Mouse (Mus musculus) forebrain, embryonic 14.5 days (tissue): ENCODE measurements around the gene Olfml2a. TPM values are rescaled to one million over a fixed set of nuclear protein-coding genes. Genes with fewer than 3 reads are reported as not detected.
A peak's percentile ranks its signal among the peaks of the same experiment; 100 is the strongest.

Experiments
- ATAC-seq: fragments of 200-750 bp; cut with Nextera tagmentation; 2 replicates; pipeline ENCODE4 v1.8.0; 2017; ENCODE audit warnings: mild to moderate bottlenecking, moderate library complexity
- DNase-seq: peaks from one replicate; pipeline ENCODE4 v3.0.0-alpha.2; 2015; ENCODE audit warnings: low spot score
- H3K27ac ChIP-seq: fragments of 300-500 bp; sonication (generic); 2 replicates; pipeline ENCODE4 v1.5.1; 2014; ENCODE audit warnings: low read depth, mild to moderate bottlenecking, control low read depth, low read length, moderate library complexity
- H3K27me3 ChIP-seq: fragments of 300-500 bp; sonication (generic); replicated peaks from 2 replicates; pipeline ENCODE4 v1.6.1; 2014; ENCODE audit warnings: low read length, control low read depth, mixed read lengths; ENCODE audit not compliant: control insufficient read depth, insufficient read depth
- H3K36me3 ChIP-seq: fragments of 300-500 bp; sonication (generic); 2 replicates; pipeline ENCODE4 v1.6.1; 2014; ENCODE audit warnings: low read length, control low read depth; ENCODE audit not compliant: control insufficient read depth, insufficient read depth
- H3K4me1 ChIP-seq: fragments of 300-500 bp; sonication (generic); 2 replicates; pipeline ENCODE4 v1.6.1; 2014; ENCODE audit warnings: antibody characterized with exemption, low read length, control low read depth; ENCODE audit not compliant: control insufficient read depth, insufficient read depth
- H3K4me2 ChIP-seq: fragments of 300-500 bp; sonication (generic); 2 replicates; pipeline ENCODE4 v1.6.1; 2014; ENCODE audit warnings: mild to moderate bottlenecking, control low read depth, low read length
- H3K4me3 ChIP-seq: fragments of 300-500 bp; sonication (generic); 2 replicates; pipeline ENCODE4 v1.5.1; 2014; ENCODE audit warnings: low read depth, low read length, control low read depth
- H3K9ac ChIP-seq: fragments of 300-500 bp; sonication (generic); 2 replicates; pipeline ENCODE4 v1.6.1; 2014; ENCODE audit warnings: mild to moderate bottlenecking, low read length, control low read depth, moderate library complexity
- H3K9me3 ChIP-seq: fragments of 300-500 bp; sonication (generic); replicated peaks from 2 replicates; pipeline ENCODE4 v1.6.1; 2016; ENCODE audit warnings: low read length, control low read depth, mixed read lengths; ENCODE audit not compliant: control insufficient read depth
- WGBS: fragments of 180-500 bp; shearing (Covaris S2); extraction: QIAGEN DNeasy Blood & Tissue Kit; methylation state at CpG from one replicate; pipeline ENCODE4 v1.1.7; 2014; 5-methylcytosine and 5-hydroxymethylcytosine counted together
- polyA plus RNA-seq: library from polyadenylated mRNA; unstranded; fragments of >200 nt; fragmentation: Nextera tagmentation; extraction: Ambion mirVana; gene quantifications from 2 replicates; pipeline ENCODE4 v1.2.1, GENCODE M21; 2014

The Olfml2a gene
- polyA plus RNA-seq, 1 experiment from 2014 or later, result 1.9 TPM

DNA sequence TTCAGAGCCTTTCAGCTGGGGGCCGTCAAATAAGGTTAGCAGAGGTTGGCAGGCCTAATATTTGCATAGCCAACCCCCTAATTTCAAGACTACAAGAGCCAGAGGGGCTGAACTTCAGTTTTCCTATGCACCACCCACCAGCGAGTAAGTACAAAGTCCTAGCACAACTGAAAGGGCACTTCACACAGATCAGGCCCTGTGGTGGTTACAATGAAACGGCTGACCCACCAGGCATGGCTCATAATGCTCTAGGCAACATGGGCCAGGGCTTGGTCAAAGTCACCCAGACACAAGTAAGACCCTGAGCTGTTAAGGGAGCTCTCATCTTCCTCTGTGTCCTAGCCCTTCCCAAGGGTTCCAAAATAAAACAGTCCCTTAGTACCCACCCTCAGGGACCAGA, 70.1 kb downstream of the Olfml2a start:
- WGBS, result 76% methylated on average over 3 of the region's 3 CpGs
- ATAC-seq, result no peak
- H3K9ac ChIP-seq, result no peak overlapping the region
- peaks cover 46% of the 10 kb centered on the region for H3K36me3 ChIP-seq
- no peaks in the 10 kb centered on the region for H3K9me3 ChIP-seq
- H3K27me3 ChIP-seq, result no peaks in the 10 kb centered on the region
- no peak overlapping the region for H3K4me3 ChIP-seq
- DNase-seq, result no peak
- no peak overlapping the region for H3K27ac ChIP-seq
- peaks cover 21% of the 10 kb centered on the region for H3K4me1 ChIP-seq
- H3K4me2 ChIP-seq, result no peak overlapping the region

DNA sequence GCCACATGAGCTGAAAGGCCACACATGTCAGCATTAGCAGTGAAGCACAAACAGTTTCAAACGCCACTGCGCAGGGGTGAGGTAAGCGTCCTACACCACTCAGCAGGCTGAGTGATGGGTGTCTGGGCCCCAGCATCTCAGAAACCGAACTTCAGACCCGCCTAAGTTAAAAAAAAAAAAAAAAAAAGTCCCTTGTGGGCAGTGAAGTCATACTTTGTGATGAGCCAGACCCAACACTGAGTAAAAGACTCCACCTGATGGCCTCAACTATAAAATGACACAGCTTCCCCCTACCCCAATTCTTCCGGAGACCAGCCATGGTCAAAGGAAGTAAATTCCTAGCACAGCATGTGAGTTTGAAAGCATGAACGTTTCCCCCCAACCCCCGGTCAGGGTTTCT, 71.3 kb downstream of the Olfml2a start:
- 0 out of 2 replicates have a peak overlapping the region, but pooled peaks have one; percentile 13 for H3K9ac ChIP-seq
- no peaks in the 10 kb centered on the region for H3K27me3 ChIP-seq
- peak overlapping the region; percentile 71 for H3K4me3 ChIP-seq
- DNase-seq (no peak), ATAC-seq (no peak)
- no peak overlapping the region for H3K27ac ChIP-seq
- 37% methylated on average over 8 of the region's 8 CpGs for WGBS
- no peaks in the 10 kb centered on the region for H3K9me3 ChIP-seq
- H3K36me3 ChIP-seq, result peaks cover 46% of the 10 kb centered on the region
- peak overlapping the region; percentile 94 for H3K4me2 ChIP-seq
- peaks cover 22% of the 10 kb centered on the region for H3K4me1 ChIP-seq

DNA sequence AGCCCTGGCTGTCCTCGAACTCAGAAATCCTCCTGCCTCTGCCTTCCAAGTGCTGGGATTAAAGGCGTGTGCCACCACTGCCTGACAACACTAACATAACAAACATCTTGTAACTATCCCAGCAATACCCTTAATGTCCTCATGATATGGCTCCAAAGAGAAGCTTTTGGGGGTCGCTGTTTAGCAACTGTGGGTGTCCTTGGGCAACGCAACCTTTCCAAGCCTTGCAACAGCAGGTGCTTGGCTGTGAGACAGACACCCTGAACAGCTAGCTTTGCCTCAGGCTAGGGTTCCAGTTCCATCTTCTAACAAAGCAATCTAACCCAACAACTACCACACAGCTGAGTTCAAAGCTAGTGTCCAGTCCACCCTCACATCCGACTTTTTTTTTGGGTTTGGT, 71.7 kb downstream of the Olfml2a start:
- Histone ChIP-seq H3K9me3 (no peaks in the 10 kb centered on the region), H3K4me1 (peaks cover 22% of the 10 kb centered on the region), H3K27ac (no peak overlapping the region), H3K36me3 (peaks cover 46% of the 10 kb centered on the region), H3K4me3 (peak overlapping the region; percentile 71), H3K4me2 (peak overlapping the region; percentile 94), H3K27me3 (no peaks in the 10 kb centered on the region), H3K9ac (peak overlapping the region; percentile 88; the same call in 1 of the 2 replicates)
- 73% methylated on average over 5 of the region's 5 CpGs for WGBS
- no peak for DNase-seq
- ATAC-seq, result no peak

DNA sequence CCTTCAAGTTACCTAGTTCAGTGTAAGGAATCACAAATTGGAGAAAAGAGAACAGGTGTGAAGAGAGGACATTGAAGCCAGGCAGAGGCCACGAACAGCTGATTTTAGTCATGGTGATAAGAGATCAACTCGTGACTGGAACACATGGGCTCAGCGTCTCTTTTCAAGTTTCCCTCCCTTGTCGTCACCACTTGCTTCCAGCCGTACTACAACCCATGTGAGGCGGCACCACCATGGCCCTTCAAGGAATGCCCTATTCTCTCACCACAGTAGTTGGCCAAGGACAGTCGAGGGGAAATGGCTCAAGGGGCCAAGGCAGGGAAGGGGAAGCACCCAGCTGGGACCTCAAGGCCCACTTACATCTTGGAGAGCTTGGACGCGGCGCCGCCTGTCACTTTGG, 72.6 kb downstream of the Olfml2a start:
- DNase-seq, result peak; percentile 33

DNA sequence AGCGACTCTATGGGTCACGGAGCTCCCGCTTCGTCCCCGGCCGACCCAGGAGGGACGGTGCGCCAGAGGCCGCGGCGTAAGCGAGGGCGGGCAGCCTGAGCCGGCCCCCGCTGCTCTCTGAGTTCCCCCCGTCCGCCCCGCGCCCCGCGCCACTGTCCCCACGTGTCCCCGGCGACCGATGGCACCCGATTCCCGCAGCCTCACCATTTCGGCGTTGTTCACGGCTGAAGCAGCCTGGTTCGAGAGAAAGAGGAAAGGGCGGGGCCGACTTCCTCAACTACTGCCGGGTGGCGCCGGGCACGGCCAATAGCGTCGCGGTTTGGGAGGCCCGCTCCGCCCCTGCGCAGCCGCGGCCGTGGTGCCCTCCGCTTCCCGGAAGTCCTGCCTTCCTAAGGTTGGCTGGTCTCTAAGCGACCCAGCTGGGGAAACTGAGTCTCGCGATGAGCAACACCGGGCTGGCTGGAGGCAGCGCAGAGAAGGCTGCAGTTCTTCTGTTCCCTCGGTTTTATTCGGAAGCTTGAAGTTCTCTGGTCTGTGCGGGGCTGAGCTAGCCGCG, 73.2 kb downstream of the Olfml2a start, which contains the start of gene Arpc5l:
Arpc5l (plus strand) TSS at position 469 of the 556 bp plus-strand sequence.
- Histone ChIP-seq H3K9me3 (no peaks in the 10 kb centered on the region), H3K4me1 (peaks cover 33% of the 10 kb centered on the region), H3K4me3 (peak within 1 kb of the TSS; percentile 71), H3K4me2 (peak within 1 kb of the TSS; percentile 94), H3K27me3 (no peaks in the 10 kb centered on the region), H3K9ac (peak within 1 kb of the TSS; percentile 88), H3K27ac (peak within 1 kb of the TSS; percentile 81), H3K36me3 (peaks cover 39% of the 10 kb centered on the region)
- ATAC-seq, result peak; percentile 90
- peak; percentile 97 for DNase-seq
- WGBS, result under 1% methylated on average over 57 of the region's 58 CpGs

More for the DNA sequence above, 72.6 kb downstream of the Olfml2a start:
- ATAC-seq, result no peak
- Histone ChIP-seq H3K27ac (peak overlapping the region; percentile 81), H3K4me1 (peaks cover 30% of the 10 kb centered on the region), H3K4me3 (peak overlapping the region; percentile 71), H3K4me2 (peak overlapping the region; percentile 94), H3K36me3 (peaks cover 45% of the 10 kb centered on the region), H3K9me3 (no peaks in the 10 kb centered on the region), H3K27me3 (no peaks in the 10 kb centered on the region), H3K9ac (peak overlapping the region; percentile 88)
- WGBS, result 3% methylated on average over 10 of the region's 11 CpGs

DNA sequence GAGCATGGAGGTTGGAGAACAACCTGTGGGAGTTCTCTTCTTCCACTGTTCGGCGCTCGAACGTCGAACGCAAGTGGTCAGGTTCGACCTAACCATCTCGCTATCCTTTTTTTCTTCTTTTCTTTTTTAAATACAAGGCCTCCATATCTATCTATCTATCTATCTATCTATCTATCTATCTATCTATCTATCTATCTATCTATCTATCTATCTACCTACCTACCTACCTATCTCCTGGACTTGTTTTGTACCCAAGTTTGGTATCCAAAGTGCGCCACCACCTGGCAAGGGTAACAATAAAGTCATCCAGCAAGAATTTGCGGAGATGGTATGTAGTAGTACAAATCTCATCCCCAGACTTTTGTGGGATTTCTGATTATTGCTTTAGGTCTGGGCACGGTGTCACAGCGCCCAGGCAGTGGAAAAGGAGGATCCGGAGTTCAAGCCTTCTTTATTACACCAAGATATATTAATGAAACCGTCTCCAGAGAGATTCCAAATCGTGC, 73.8 kb downstream of the Olfml2a start, which contains the start of gene Rpl35:
Rpl35 (minus strand) TSS at position 51 of the 506 bp plus-strand sequence.
- Histone ChIP-seq H3K4me2 (peak within 1 kb of the TSS; percentile 94), H3K4me1 (peaks cover 33% of the 10 kb centered on the region), H3K36me3 (peaks cover 32% of the 10 kb centered on the region), H3K4me3 (peak within 1 kb of the TSS; percentile 71), H3K9me3 (no peaks in the 10 kb centered on the region), H3K27ac (peak within 1 kb of the TSS; percentile 81), H3K9ac (peak within 1 kb of the TSS; percentile 88), H3K27me3 (no peaks in the 10 kb centered on the region)
- WGBS, result 14% methylated on average over 15 of the region's 15 CpGs
- DNase-seq (no peak), ATAC-seq (no peak)

DNA sequence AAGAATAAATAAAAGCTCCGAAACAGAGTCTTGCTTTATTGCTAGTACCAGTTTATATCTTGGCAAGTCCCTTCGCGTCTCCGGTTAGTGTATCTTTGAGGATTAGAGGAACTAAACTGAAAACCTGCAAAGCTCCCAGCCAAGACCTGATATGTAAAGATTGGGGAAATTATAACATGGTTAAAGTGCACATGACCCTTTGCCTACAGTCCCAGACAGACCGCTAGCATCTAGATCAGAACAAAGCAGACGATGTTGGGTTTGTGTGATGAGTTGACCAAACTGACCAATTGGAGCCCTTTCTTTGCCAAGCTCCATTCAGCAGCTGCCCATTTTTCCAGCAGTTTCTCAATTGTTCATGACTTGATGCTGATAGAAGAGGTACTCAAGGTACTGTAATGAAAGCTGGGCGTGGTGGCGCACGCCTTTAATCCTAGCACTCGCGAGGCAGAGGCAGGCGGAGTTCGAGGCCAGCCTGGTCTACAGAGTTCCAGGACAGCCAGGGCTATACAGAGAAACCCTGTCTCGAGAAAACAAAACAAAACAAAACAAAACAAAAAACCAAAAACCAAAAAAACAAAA, 74.5 kb downstream of the Olfml2a start:
- no peaks in the 10 kb centered on the region for H3K9me3 ChIP-seq
- H3K4me2 ChIP-seq, result peak overlapping the region; percentile 94
- no peak for DNase-seq
- 92% methylated on average over 14 of the region's 14 CpGs for WGBS
- peak overlapping the region; percentile 71; the same call in 1 of the 2 replicates for H3K4me3 ChIP-seq
- H3K27ac ChIP-seq, result no peak overlapping the region
- peaks cover 33% of the 10 kb centered on the region for H3K4me1 ChIP-seq
- H3K36me3 ChIP-seq, result peaks cover 26% of the 10 kb centered on the region
- ATAC-seq, result no peak
- 0 out of 2 replicates have a peak overlapping the region, but pooled peaks have one; percentile 25 for H3K9ac ChIP-seq
- H3K27me3 ChIP-seq, result no peaks in the 10 kb centered on the region

DNA sequence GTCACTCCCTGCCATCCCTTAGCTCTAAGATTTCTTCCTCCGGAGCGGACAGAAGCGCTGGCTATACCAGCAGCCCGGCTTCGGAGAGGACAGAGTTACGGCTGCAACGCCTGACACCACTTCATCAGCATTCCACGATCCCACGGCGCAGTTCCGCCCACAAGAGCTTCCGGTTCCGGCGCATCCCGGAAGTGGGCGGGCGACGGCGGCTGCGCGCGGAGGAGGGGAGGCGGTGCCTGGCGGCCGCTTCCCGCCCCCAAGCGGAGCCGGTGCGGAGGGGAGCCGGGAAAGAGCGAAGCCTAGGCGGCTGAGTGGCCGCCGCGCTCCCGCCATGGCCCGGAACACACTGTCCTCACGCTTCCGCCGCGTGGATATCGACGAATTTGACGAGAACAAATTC, 76.1 kb downstream of the Olfml2a start:
- DNase-seq, result peak; percentile 93
- peak overlapping the region; percentile 90 for H3K27ac ChIP-seq
- peak; percentile 87 for ATAC-seq
- no peaks in the 10 kb centered on the region for H3K9me3 ChIP-seq
- H3K4me1 ChIP-seq, result peaks cover 31% of the 10 kb centered on the region
- H3K4me3 ChIP-seq, result peak overlapping the region; percentile 87
- 1% methylated on average over 41 of the region's 44 CpGs for WGBS
- H3K9ac ChIP-seq, result peak overlapping the region; percentile 94
- peaks cover 19% of the 10 kb centered on the region for H3K36me3 ChIP-seq
- H3K27me3 ChIP-seq, result no peaks in the 10 kb centered on the region
- peak overlapping the region; percentile 97 for H3K4me2 ChIP-seq
